Mouse (Mus musculus): ENCODE results near the gene Aspscr1. TPM values are rescaled to one million over a fixed set of nuclear protein-coding genes. Genes with fewer than 3 reads are reported as not detected.
"Not testable (repeated sequence)": the region's sequence is repeated elsewhere in the genome, so short reads cannot be mapped to it uniquely, and the experiment has no call there.

Aspscr1 gene
- polyA plus RNA-seq, 1 experiment = 95.8 TPM

GRCm38 (mm10) chr11:120658876-120659410 is 13.8 kb upstream of the Aspscr1 start:
- peak; percentile 66 for TF ChIP-seq CTCF (IDR thresholded peaks at IDR 0.05; ENCODE audit: insufficient read depth, low read length)
- no peak for TF ChIP-seq POLR2A (IDR thresholded peaks at IDR 0.05; ENCODE audit: borderline replicate concordance, extremely low read depth, low read depth, low read length)
- 0 out of 2 replicates have a peak, but pooled peaks cover 2% of the 10 kb centered on the region for H3K4me1 ChIP-seq (ENCODE audit: control insufficient read depth, insufficient read depth, low read length)
- no peak overlapping the region for H3K4me3 ChIP-seq (replicated peaks; ENCODE audit: extremely low read depth, low read depth, low read length)
- 5% methylated on average over 24 of the region's 24 CpGs for WGBS
- peak; percentile 83 for DNase-seq

DNA sequence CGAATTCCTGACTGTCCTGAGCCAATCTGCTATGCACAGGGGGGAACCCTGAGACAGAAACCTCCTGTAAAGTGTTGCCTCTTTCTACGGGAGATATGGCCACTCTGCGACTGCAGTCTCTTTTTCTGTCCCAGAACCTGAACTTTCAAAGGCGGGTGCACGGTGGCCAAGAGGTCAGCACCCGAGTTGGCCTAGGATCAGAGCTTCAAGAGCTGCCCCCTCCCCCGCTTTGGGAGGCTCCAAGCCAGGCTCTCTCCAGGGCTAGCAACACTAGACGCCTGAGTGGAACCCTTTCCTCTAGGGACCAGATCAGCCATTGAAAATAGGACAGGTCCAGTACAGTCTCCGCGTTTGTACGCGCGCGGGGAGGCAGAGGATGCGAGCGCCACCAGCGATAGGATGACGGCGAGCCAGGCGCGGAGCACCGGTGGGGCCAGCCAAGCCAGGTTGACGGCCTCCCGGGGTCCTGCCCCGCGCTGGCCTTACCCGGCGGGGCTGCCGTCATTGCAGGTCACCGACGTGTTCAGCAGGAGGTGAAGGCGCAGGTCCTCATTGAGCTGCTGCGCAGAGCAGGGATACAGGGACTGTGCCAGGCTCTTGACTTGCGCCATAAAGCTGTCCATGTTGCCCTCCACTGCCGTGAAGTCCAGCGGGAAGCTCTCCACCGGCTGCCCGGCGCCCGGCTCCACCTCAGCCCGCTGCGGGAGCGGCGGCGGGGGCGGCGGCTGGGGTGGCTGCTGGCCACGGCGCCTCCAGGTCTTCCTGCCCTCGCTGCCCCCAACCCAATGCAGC is 13.1 kb upstream of the Aspscr1 start:
- DNase-seq = peak; percentile 48

GRCm38 (mm10) chr11:120660301-120661075 is 12.3 kb upstream of the Aspscr1 start:
- TF ChIP-seq POLR2A (IDR thresholded peaks at IDR 0.05; ENCODE audit: borderline replicate concordance, extremely low read depth, low read depth, low read length) (no peak), CTCF (IDR thresholded peaks at IDR 0.05; ENCODE audit: insufficient read depth, low read length) (no peak)
- DNase-seq = peak; percentile 35
- Histone ChIP-seq H3K4me1 (ENCODE audit: control insufficient read depth, insufficient read depth, low read length) (0 out of 2 replicates have a peak, but pooled peaks cover 2% of the 10 kb centered on the region), H3K4me3 (replicated peaks; ENCODE audit: extremely low read depth, low read depth, low read length) (peak overlapping the region; percentile 42)
- under 1% methylated on average over 94 of the region's 95 CpGs for WGBS

More for the DNA sequence above, 13.1 kb upstream of the Aspscr1 start:
- peak overlapping the region; percentile 42 for H3K4me3 ChIP-seq (replicated peaks; ENCODE audit: extremely low read depth, low read depth, low read length)
- WGBS = 3% methylated on average over 50 of the region's 50 CpGs
- TF ChIP-seq POLR2A (IDR thresholded peaks at IDR 0.05; ENCODE audit: borderline replicate concordance, extremely low read depth, low read depth, low read length) (no peak), CTCF (IDR thresholded peaks at IDR 0.05; ENCODE audit: insufficient read depth, low read length) (no peak)
- 0 out of 2 replicates have a peak, but pooled peaks cover 2% of the 10 kb centered on the region for H3K4me1 ChIP-seq (ENCODE audit: control insufficient read depth, insufficient read depth, low read length)

GRCm38 (mm10) chr11:120661076-120661460 is 11.7 kb upstream of the Aspscr1 start, which contains the start of gene Notum:
Gene Notum, minus strand, starts transcription at chr11:120661175.
- TF ChIP-seq CTCF (IDR thresholded peaks at IDR 0.05; ENCODE audit: insufficient read depth, low read length) (no peak), POLR2A (IDR thresholded peaks at IDR 0.05; ENCODE audit: borderline replicate concordance, extremely low read depth, low read depth, low read length) (no peak)
- WGBS = 2% methylated on average over 35 of the region's 35 CpGs
- Histone ChIP-seq H3K4me3 (replicated peaks; ENCODE audit: extremely low read depth, low read depth, low read length) (peak within 1 kb of the TSS; percentile 42), H3K4me1 (ENCODE audit: control insufficient read depth, insufficient read depth, low read length) (0 out of 2 replicates have a peak, but pooled peaks cover 2% of the 10 kb centered on the region)
- no peak for DNase-seq

DNA sequence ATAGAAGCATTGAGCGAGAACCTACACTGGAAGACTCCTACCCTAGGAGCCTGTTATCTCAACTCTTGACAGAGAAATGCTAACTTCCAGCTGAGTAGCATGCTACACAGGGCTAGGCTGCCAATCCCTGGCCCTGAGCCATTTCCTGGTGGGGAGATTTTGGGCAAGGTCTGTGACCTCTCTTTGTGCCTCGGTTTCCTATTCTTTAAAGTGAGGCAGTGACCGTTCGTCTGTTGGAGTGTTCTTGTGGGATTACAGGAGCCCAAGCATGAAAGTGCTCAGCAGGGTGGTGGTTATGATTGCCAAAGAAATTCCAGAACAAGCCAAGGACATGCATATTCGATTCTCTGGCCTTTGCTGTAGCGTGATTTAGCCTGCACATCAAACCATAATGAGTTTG is 10.0 kb upstream of the Aspscr1 start:
- Histone ChIP-seq H3K4me3 (replicated peaks; ENCODE audit: extremely low read depth, low read depth, low read length) (no peak overlapping the region), H3K4me1 (ENCODE audit: control insufficient read depth, insufficient read depth, low read length) (0 out of 2 replicates have a peak, but pooled peaks cover 2% of the 10 kb centered on the region)
- no peak for DNase-seq
- 35% methylated on average over 6 of the region's 6 CpGs for WGBS
- TF ChIP-seq POLR2A (IDR thresholded peaks at IDR 0.05; ENCODE audit: borderline replicate concordance, extremely low read depth, low read depth, low read length) (no peak), CTCF (IDR thresholded peaks at IDR 0.05; ENCODE audit: insufficient read depth, low read length) (no peak)

GRCm38 (mm10) chr11:120663714-120664113 is 9.1 kb upstream of the Aspscr1 start:
- WGBS = 89% methylated on average over 5 of the region's 5 CpGs
- no peak for DNase-seq
- no peak overlapping the region for H3K4me3 ChIP-seq (replicated peaks; ENCODE audit: extremely low read depth, low read depth, low read length)
- H3K4me1 ChIP-seq (ENCODE audit: control insufficient read depth, insufficient read depth, low read length) = 0 out of 2 replicates have a peak, but pooled peaks cover 2% of the 10 kb centered on the region
- no peak for TF ChIP-seq POLR2A (IDR thresholded peaks at IDR 0.05; ENCODE audit: borderline replicate concordance, extremely low read depth, low read depth, low read length)
- TF ChIP-seq CTCF (IDR thresholded peaks at IDR 0.05; ENCODE audit: insufficient read depth, low read length) = no peak

DNA sequence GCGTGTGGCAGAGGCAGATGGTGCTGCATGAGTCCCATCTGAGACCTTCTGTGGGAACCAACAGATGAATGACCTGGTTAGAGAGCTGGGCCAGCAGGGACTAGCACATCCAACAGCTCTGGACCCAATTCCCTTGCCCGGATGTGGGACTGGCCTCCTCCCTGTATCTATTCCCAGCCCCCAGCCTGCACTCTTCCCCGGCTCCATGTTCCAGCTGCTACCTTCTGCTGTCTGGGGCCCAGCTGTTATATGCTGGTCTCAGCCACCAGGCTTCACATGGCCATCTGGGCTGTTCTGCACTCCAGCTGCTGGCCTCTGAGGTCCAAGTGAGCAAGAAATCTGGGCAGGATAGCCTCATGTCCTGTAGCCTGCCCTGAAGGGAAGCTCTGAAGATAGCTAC is 7.4 kb upstream of the Aspscr1 start:
- WGBS = 74% methylated on average over 3 of the region's 3 CpGs
- TF ChIP-seq POLR2A (IDR thresholded peaks at IDR 0.05; ENCODE audit: borderline replicate concordance, extremely low read depth, low read depth, low read length) (no peak), CTCF (IDR thresholded peaks at IDR 0.05; ENCODE audit: insufficient read depth, low read length) (no peak)
- no peak overlapping the region for H3K4me3 ChIP-seq (replicated peaks; ENCODE audit: extremely low read depth, low read depth, low read length)
- H3K4me1 ChIP-seq (ENCODE audit: control insufficient read depth, insufficient read depth, low read length) = no peaks in the 10 kb centered on the region
- no peak for DNase-seq

- WGBS = 19% methylated on average over 3 of the region's 3 CpGs
- Histone ChIP-seq H3K4me1 (ENCODE audit: control insufficient read depth, insufficient read depth, low read length) (no peaks in the 10 kb centered on the region), H3K4me3 (replicated peaks; ENCODE audit: extremely low read depth, low read depth, low read length) (no peak overlapping the region)
- no peak for TF ChIP-seq CTCF (IDR thresholded peaks at IDR 0.05; ENCODE audit: insufficient read depth, low read length)
- no peak for TF ChIP-seq POLR2A (IDR thresholded peaks at IDR 0.05; ENCODE audit: borderline replicate concordance, extremely low read depth, low read depth, low read length)
- no peak for DNase-seq
These were observed 6.2 kb upstream of the Aspscr1 start for GRCm38 (mm10) chr11:120666617-120667016.

DNA sequence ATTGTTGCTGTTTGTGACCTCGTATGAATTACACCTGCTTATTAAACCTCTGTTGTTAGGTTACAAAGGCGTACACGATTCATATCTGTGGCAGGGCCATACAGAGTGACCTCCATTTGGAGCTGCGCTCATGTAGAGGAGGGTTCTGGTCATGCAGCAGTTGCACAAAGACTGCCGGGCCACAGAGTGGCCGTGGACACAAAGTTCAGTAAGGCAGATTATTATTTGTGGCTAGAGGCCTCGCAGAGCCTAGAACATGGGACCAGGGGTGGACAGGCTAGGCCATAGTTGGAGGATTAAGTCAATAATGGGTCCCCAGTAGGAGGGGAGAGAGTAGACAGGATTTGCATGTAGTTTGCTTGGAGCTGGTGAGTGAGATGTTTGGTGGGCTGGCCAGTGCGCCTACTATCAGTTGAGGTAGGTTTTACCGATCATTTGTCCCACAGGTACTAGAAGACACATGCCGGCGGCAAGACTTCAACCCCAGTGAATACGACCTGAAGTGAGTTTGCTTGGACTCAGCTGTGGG is 885 bp downstream of the Aspscr1 start:
- peaks cover 6% of the 10 kb centered on the region; the same call in 1 of the 2 replicates for H3K4me1 ChIP-seq (ENCODE audit: control insufficient read depth, insufficient read depth, low read length)
- H3K4me3 ChIP-seq (replicated peaks; ENCODE audit: extremely low read depth, low read depth, low read length) = peak overlapping the region; percentile 91
- TF ChIP-seq CTCF (IDR thresholded peaks at IDR 0.05; ENCODE audit: insufficient read depth, low read length) (no peak), POLR2A (IDR thresholded peaks at IDR 0.05; ENCODE audit: borderline replicate concordance, extremely low read depth, low read depth, low read length) (no peak)
- no peak for DNase-seq
- WGBS = 30% methylated on average over 12 of the region's 12 CpGs

DNA sequence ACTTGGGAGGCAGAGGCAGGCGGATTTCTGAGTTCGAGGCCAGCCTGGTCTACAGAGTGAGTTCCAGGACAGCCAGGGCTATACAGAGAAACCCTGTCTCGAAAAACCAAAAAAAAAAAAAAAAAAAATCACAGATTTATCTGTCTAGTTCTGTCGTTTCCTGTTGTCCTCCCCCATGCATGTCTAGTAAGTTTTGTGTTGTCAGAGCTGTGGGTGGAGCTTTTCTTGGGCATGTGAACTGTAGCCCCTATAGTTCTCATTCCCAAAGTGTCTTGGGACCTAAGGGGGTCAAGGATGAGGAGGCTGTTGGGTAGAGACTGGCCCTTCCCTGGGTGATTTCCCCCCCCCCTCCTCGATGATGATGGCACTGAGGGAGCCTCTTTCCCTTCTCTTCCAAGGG is 3.1 kb downstream of the Aspscr1 start:
- DNase-seq; H3K4me3 ChIP-seq (replicated peaks; ENCODE audit: extremely low read depth, low read depth, low read length); H3K4me1 ChIP-seq (ENCODE audit: control insufficient read depth, insufficient read depth, low read length): not testable (repeated sequence)
- WGBS = 70% methylated on average over 5 of the region's 5 CpGs
